Mouse (Mus musculus) kidney, embryonic 15.5 days (tissue): ENCODE data around the gene Vps45. TPM values are rescaled to one million over a fixed set of nuclear protein-coding genes. Genes with fewer than 3 reads are reported as not detected.
A peak's percentile ranks its signal among the peaks of the same experiment; 100 is the strongest.
"Not testable (repeated sequence)": the region's sequence is repeated elsewhere in the genome, so short reads cannot be mapped to it uniquely, and the experiment has no call there.

Experiments
- ATAC-seq: fragments of 200-750 bp; cut with Nextera tagmentation; replicated peaks from 2 replicates; pipeline ENCODE4 v1.8.0; 2017; ENCODE audit warnings: moderate TSS enrichment; ENCODE audit not compliant: low FRiP score
- H3K27ac ChIP-seq: fragments of 300-500 bp; sonication (generic); 2 replicates; pipeline ENCODE4 v1.5.1; 2015; ENCODE audit warnings: mild to moderate bottlenecking, inconsistent platforms
- H3K27me3 ChIP-seq: fragments of 300-500 bp; sonication (generic); 2 replicates; pipeline ENCODE4 v1.6.1; 2015; ENCODE audit warnings: inconsistent platforms
- H3K36me3 ChIP-seq: fragments of 300-500 bp; sonication (generic); 2 replicates; pipeline ENCODE4 v1.6.1; 2015; ENCODE audit warnings: inconsistent platforms
- H3K4me1 ChIP-seq: fragments of 300-500 bp; sonication (generic); 2 replicates; pipeline ENCODE4 v1.6.1; 2015; ENCODE audit warnings: inconsistent platforms
- H3K4me2 ChIP-seq: fragments of 300-500 bp; sonication (generic); 2 replicates; pipeline ENCODE4 v1.6.1; 2015; ENCODE audit warnings: moderate library complexity, mild to moderate bottlenecking, inconsistent platforms
- H3K4me3 ChIP-seq: fragments of 300-500 bp; sonication (generic); replicated peaks from 2 replicates; pipeline ENCODE4 v1.5.1; 2015; ENCODE audit warnings: mild to moderate bottlenecking, inconsistent platforms
- H3K9ac ChIP-seq: fragments of 300-500 bp; sonication (generic); 2 replicates; pipeline ENCODE4 v1.6.1; 2015; ENCODE audit warnings: mild to moderate bottlenecking, inconsistent platforms
- H3K9me3 ChIP-seq: fragments of 300-500 bp; sonication (generic); replicated peaks from 2 replicates; pipeline ENCODE4 v1.6.1; 2016; ENCODE audit warnings: inconsistent platforms
- WGBS: fragments of 180-500 bp; shearing (Covaris S2); methylation state at CpG from one replicate; pipeline ENCODE4 v1.1.7; 2015; ENCODE audit warnings: mixed read lengths; 5-methylcytosine and 5-hydroxymethylcytosine counted together
- polyA plus RNA-seq: library from polyadenylated mRNA; unstranded; fragments of >200 nt; fragmentation: Nextera tagmentation; extraction: Ambion mirVana; gene quantifications from 2 replicates; pipeline ENCODE4 v1.2.1, GENCODE M21; 2015

Gene Vps45
- polyA plus RNA-seq, 1 experiment from 2014 or later = 39.0 TPM

DNA sequence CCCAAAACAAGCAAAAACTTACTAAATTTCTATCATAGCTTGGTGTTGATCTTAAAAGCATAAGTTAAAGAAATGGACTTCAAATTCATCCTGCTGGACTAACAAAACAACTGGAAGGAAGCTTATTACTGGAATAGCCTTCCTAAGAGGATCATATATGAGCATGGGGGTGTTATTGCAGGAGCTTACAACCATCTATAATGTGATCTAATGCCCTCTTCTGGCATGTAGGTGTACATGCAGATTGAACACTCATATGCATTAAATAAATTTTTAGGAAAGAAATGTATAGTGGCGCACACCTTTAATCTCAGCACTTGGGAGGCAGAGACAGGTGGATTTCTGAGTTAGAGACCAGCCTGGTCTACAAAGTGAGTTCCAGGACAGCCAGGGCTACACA lies 98.5 kb downstream of the Vps45 start:
- H3K9ac ChIP-seq = no peak overlapping the region
- H3K27me3 ChIP-seq = no peaks in the 10 kb centered on the region
- no peaks in the 10 kb centered on the region for H3K36me3 ChIP-seq
- 93% methylated on average over 1 of the region's 1 CpGs for WGBS
- no peaks in the 10 kb centered on the region for H3K9me3 ChIP-seq
- no peak overlapping the region for H3K27ac ChIP-seq
- H3K4me3 ChIP-seq = no peak overlapping the region
- no peak for ATAC-seq
- no peak overlapping the region for H3K4me2 ChIP-seq
- 0 out of 2 replicates have a peak, but pooled peaks cover 3% of the 10 kb centered on the region for H3K4me1 ChIP-seq

DNA sequence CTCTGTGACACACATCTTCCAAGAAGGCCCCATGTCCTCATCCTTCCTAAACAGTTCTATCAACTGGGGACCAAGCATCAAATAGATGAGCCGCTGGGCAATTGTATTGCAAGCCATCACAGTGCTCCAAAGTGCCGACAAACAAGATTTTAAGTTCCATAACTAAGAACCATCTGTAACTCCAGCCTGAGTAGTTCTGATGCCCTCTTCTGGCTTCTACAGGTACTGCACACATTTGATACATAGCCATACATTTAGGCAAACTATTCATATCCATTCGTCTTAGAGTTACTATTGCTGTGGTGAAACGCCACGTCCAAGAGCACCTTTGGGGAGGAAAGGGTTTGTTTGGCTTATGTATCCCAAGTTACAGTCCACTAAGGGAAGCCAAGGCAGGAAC lies 99.2 kb downstream of the Vps45 start:
- 0 out of 2 replicates have a peak, but pooled peaks cover 3% of the 10 kb centered on the region for H3K4me1 ChIP-seq
- no peaks in the 10 kb centered on the region for H3K9me3 ChIP-seq
- H3K4me3 ChIP-seq = no peak overlapping the region
- ATAC-seq = no peak
- H3K9ac ChIP-seq = no peak overlapping the region
- no peaks in the 10 kb centered on the region for H3K27me3 ChIP-seq
- no peak overlapping the region for H3K4me2 ChIP-seq
- no peak overlapping the region for H3K27ac ChIP-seq
- no peaks in the 10 kb centered on the region for H3K36me3 ChIP-seq
- 88% methylated on average over 5 of the region's 5 CpGs for WGBS

DNA sequence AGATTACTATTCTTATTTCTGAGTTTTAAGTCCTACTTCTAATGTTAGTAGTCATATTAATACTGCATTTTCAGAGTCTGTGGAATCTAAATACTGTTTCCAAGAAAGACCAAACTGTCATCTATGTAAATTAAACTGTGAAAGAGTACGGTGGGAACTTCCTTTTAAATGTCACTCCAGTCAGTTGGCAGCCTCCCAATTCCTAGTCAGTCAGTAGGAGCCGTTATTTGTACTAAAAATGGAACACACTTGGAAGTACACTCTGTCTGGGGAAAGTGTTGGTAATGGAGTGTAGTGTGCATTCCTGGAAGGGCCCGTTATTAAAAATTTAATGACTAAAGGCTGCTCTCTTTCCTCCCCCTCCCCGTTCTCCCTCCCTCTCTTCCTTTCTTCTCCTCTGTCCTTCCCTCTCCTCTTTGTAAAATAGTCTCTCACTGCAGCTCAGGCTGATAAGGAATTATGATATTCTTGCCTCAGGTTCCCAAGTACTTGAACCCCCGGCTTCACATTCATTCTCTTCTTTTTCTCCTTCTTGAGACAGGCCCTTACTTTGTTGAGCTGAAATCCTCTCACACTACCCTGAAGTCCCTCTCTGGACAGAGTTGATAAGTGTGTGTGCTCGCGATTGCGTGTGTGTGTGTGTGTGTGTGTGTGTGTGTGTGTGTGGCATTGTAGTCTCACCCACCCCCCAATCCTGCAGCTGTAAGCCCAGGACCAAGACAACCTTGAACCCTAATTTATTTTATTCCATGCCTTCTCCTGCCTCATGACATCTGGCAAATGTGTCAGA lies 100.7 kb downstream of the Vps45 start:
- Histone ChIP-seq H3K4me1 (0 out of 2 replicates have a peak, but pooled peaks cover 3% of the 10 kb centered on the region), H3K27ac (peak overlapping the region; percentile 48; the same call in 1 of the 2 replicates), H3K4me2 (no peak overlapping the region), H3K36me3 (no peaks in the 10 kb centered on the region), H3K27me3 (no peaks in the 10 kb centered on the region), H3K9me3 (no peaks in the 10 kb centered on the region), H3K9ac (no peak overlapping the region), H3K4me3 (no peak overlapping the region)
- 62% methylated on average over 8 of the region's 8 CpGs for WGBS
- ATAC-seq = no peak

DNA sequence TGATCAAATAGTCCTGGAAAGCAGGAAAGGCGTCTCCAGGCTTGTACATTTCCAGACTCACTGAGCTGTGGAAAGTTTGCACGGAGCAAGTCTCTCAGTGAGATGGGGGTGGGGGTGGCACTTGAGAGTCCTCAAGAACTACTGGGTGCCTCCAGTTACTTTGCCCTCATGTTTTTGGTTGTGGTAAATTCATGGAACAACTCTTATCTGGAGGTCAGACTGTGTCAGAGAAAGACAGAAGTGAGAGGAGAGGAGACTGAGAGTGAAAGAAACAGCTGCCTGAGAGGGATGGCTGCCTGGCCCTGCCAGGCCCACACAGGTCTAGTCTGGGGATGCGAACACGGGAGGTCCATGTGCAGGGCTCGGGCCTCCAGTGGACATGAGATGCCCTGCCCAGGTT lies 102.9 kb downstream of the Vps45 start:
- Histone ChIP-seq H3K4me1 (peaks cover 10% of the 10 kb centered on the region), H3K9me3 (no peaks in the 10 kb centered on the region), H3K27me3 (no peaks in the 10 kb centered on the region), H3K9ac (no peak overlapping the region), H3K36me3 (no peaks in the 10 kb centered on the region), H3K27ac (no peak overlapping the region), H3K4me2 (no peak overlapping the region), H3K4me3 (no peak overlapping the region)
- 88% methylated on average over 5 of the region's 5 CpGs for WGBS
- no peak for ATAC-seq

DNA sequence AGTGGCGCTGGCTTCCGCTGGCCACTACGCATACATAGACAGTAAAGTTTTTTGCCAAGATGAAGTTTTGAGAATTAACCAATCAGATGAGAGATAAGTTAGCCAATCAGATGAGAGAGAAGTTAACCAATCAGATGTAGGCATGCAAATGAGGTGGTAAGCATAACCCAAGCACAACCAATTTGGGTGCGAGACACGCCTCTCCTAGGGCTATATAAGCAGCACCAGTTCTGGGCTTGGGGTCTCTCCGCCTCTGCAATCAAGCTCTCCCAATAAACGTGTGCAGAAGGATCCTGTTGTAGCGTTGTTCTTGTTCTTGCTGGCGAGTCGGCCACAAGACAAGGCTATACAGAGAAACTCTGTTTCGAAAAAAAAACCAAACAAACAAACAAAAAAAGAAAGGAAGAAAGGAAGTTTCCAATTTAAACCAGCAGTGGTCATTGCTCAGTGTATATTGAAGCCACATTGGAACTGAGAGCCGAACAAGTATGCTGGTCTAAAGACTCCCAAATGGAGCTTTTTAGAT lies 103.6 kb downstream of the Vps45 start:
- H3K9ac ChIP-seq, H3K36me3 ChIP-seq, ATAC-seq, H3K4me2 ChIP-seq, H3K27ac ChIP-seq, H3K9me3 ChIP-seq, H3K4me3 ChIP-seq, H3K27me3 ChIP-seq: not testable (repeated sequence)
- peaks cover 10% of the 10 kb centered on the region for H3K4me1 ChIP-seq
- 91% methylated on average over 12 of the region's 12 CpGs for WGBS

DNA sequence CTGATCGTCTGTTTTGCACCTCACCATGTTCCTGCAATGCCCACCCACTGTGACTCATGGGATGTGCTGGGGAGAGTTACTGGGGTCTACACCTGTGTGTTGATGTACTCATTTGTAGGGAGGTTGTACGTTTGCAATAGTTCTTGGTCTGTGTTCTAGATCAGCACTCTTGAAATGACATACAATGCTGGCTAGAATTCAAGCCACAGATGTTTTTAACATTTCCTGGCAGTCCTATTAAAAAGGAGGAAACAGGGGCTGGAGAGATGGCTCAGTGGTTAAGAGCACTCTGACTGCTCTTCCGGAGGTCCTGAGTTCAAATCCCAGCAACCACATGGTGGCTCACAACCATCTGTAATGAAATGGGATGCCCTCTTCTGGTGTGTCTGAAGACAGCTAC lies 104.7 kb downstream of the Vps45 start:
- H3K4me3 ChIP-seq = no peak overlapping the region
- H3K27me3 ChIP-seq = no peaks in the 10 kb centered on the region
- H3K4me1 ChIP-seq = peaks cover 10% of the 10 kb centered on the region
- no peak for ATAC-seq
- H3K27ac ChIP-seq = no peak overlapping the region
- H3K9ac ChIP-seq = no peak overlapping the region
- no peaks in the 10 kb centered on the region for H3K9me3 ChIP-seq
- WGBS = 75% methylated on average over 3 of the region's 3 CpGs
- H3K36me3 ChIP-seq = peaks cover 5% of the 10 kb centered on the region; the same call in 1 of the 2 replicates
- no peak overlapping the region for H3K4me2 ChIP-seq

DNA sequence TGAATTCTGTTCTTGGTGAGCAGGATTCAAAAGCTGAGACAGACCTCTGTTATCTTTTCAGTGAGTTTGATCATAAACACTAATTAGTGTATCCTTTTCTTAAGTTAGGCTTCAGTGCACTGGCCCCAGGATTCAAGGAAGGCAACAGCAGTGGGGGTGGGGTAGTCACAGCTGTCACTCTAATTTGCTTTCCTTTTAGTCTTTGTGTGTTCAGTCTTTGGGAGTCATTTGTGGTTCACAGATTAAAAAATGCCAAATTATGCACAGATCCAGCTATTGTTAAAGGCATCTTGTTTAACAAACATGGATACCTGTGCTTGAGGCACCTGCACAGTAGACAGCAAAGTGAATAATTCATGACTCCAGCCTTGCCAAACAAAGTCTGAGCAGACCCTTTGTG lies 105.2 kb downstream of the Vps45 start:
- Histone ChIP-seq H3K27me3 (no peaks in the 10 kb centered on the region), H3K9ac (no peak overlapping the region), H3K36me3 (peaks cover 9% of the 10 kb centered on the region; the same call in 1 of the 2 replicates), H3K27ac (no peak overlapping the region), H3K4me2 (no peak overlapping the region), H3K4me3 (no peak overlapping the region), H3K4me1 (peaks cover 10% of the 10 kb centered on the region), H3K9me3 (no peaks in the 10 kb centered on the region)
- no peak for ATAC-seq

DNA sequence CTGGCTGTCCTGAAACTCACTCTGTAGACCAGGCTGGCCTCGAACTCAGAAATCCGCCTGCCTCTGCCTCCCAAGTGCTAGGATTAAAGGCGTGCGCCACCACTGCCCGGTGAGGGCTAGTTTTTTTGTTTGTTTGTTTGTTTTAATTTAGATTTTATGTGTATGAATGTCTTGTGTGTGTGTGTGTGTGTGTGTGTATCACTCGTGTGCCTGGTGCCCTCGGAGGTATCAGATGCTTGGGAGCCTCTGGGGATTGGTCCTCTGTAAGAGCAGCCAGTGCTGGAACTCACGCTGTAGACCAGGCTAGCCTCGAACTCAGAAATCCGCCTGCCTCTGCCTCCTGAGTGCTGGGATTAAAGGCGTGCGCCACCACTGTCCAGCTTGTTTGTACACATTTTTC lies 106.7 kb downstream of the Vps45 start:
- Histone ChIP-seq H3K36me3 (peaks cover 22% of the 10 kb centered on the region), H3K4me3 (peak overlapping the region; percentile 62), H3K27ac (peak overlapping the region; percentile 97), H3K9ac (peak overlapping the region; percentile 50; the same call in 1 of the 2 replicates), H3K4me2 (peak overlapping the region; percentile 84)
- H3K4me1 ChIP-seq, H3K9me3 ChIP-seq, H3K27me3 ChIP-seq: not testable (repeated sequence)
- 75% methylated on average over 12 of the region's 12 CpGs for WGBS
- ATAC-seq = 0 out of 2 replicates have a peak, but pooled peaks have one; percentile 24

DNA sequence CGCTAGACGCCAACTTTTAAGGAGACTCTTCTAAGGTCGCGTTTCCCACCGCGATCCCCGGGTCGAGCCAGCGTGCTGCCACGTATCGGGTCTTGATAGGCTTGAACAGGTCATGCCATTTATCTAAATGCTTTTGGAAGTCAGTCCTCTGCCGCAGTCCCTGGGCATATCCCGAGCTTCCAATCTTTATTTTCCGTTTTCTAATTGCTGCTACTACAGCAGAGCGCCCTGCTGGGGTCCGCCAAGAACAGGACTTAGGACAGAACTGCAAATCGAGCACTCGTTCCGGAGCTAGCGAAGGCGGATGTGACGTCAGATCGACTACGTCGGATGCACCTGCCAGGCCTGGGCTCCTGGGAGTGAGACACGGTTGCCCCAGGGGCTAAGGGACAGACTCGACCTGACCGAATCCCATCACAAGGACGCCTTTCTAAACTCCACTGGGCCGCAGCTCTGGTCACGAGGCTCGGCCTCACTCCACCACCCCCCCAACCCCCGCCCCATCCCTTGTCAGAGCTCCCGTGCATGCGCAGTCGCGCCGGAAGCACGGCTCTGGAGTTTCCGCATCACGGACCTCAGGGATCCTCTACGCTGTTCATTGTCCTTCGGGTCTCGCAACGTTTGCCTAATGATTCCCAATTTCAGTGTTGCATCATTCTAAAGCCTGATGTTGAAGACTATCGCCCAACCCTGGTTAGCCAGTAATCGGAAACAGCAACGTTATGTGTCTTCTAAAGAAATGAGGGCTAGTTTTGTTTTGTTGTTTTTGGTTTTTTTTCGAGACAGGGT lies 107.3 kb downstream of the Vps45 start:
- H3K4me3 ChIP-seq = peak overlapping the region; percentile 62
- H3K9ac ChIP-seq = peak overlapping the region; percentile 50
- 1% methylated on average over 49 of the region's 49 CpGs for WGBS
- peak overlapping the region; percentile 84 for H3K4me2 ChIP-seq
- ATAC-seq = peak; percentile 96
- H3K27ac ChIP-seq = peak overlapping the region; percentile 97
- H3K36me3 ChIP-seq = peaks cover 28% of the 10 kb centered on the region
- H3K9me3 ChIP-seq = no peaks in the 10 kb centered on the region
- H3K4me1 ChIP-seq = peaks cover 7% of the 10 kb centered on the region
- H3K27me3 ChIP-seq = no peaks in the 10 kb centered on the region

Other genes starting within 250 kb of the Vps45 start
- 22.4 and 23.9 TPM in 2 replicates for gene Rprd2, start 239.6 kb downstream of the Vps45 start, polyA plus RNA-seq
- gene Prpf3, start 202.6 kb downstream of the Vps45 start, polyA plus RNA-seq = 49.7 and 52.3 TPM in 2 replicates
- 404 and 412 TPM in 2 replicates for gene Mrps21, start 186.9 kb downstream of the Vps45 start, polyA plus RNA-seq
- gene Ciart, start 176.2 kb downstream of the Vps45 start, polyA plus RNA-seq = 5.9 and 6.6 TPM in 2 replicates
- gene BC028528, start 166.5 kb downstream of the Vps45 start, polyA plus RNA-seq = 38.0 and 42.3 TPM in 2 replicates
- gene Aph1a, start 164.5 kb downstream of the Vps45 start, polyA plus RNA-seq = 37.4 and 40.8 TPM in 2 replicates
- 17.3 and 22.5 TPM in 2 replicates for gene Car14, start 153.8 kb downstream of the Vps45 start, polyA plus RNA-seq
- 247 and 264 TPM in 2 replicates for gene Anp32e, start 129.2 kb downstream of the Vps45 start, polyA plus RNA-seq
- 43.5 and 44.2 TPM in 2 replicates for gene Plekho1, start 62.5 kb downstream of the Vps45 start, polyA plus RNA-seq
- 21.0 and 22.0 TPM in 2 replicates for gene Otud7b, start 46.1 kb upstream of the Vps45 start, polyA plus RNA-seq
- 24.6 and 29.7 TPM in 2 replicates for gene Mtmr11, start 103.5 kb upstream of the Vps45 start, polyA plus RNA-seq
- 184 and 193 TPM in 2 replicates for gene Sf3b4, start 113.9 kb upstream of the Vps45 start, polyA plus RNA-seq
- gene Sv2a, start 122.7 kb upstream of the Vps45 start, polyA plus RNA-seq = 3.0 and 4.9 TPM in 2 replicates
- 55.2 and 59.4 TPM in 2 replicates for gene Bola1, start 161.2 kb upstream of the Vps45 start, polyA plus RNA-seq
- 0.86 and 0.90 TPM in 2 replicates for gene Hist2h2ab, start 161.4 kb upstream of the Vps45 start, polyA plus RNA-seq
- 10.8 and 11.3 TPM in 2 replicates for gene Hist2h2ac, start 162.4 kb upstream of the Vps45 start, polyA plus RNA-seq
- gene Hist2h2be, start 162.7 kb upstream of the Vps45 start, polyA plus RNA-seq = 12.2 and 12.6 TPM in 2 replicates
- gene Hist2h3c2, start 180.7 kb upstream of the Vps45 start, polyA plus RNA-seq = 7.9 TPM in 2 replicates
- gene Hist2h2aa2, start 181.8 kb upstream of the Vps45 start, polyA plus RNA-seq = 42.2 and 50.0 TPM in 2 replicates
- gene Hist2h2aa1, start 187.0 kb upstream of the Vps45 start, polyA plus RNA-seq = 28.0 and 29.7 TPM in 2 replicates
- gene Hist2h3c1, start 188.2 kb upstream of the Vps45 start, polyA plus RNA-seq = 0.55 and 1.2 TPM in 2 replicates
- gene Hist2h4, start 204.8 kb upstream of the Vps45 start, polyA plus RNA-seq = 11.6 and 14.3 TPM in 2 replicates
- gene Hist2h3b, start 210.2 kb upstream of the Vps45 start, polyA plus RNA-seq = 59.3 and 75.1 TPM in 2 replicates
- 12.8 and 17.8 TPM in 2 replicates for gene Hist2h2bb, start 211.3 kb upstream of the Vps45 start, polyA plus RNA-seq
- gene Fcgr1, start 235.5 kb upstream of the Vps45 start, polyA plus RNA-seq = 1.7 TPM in 2 replicates